Mouse (Mus musculus) intestine, postnatal 0 days (tissue): Measurements from ENCODE around the gene Hivep2. TPM values are rescaled to one million over a fixed set of nuclear protein-coding genes. Genes with fewer than 3 reads are reported as not detected.

ENCODE experiments used
- ATAC-seq: fragments of 200-750 bp; cut with Nextera tagmentation; 2 replicates; pipeline ENCODE4 v1.8.0; 2017; ENCODE audit warnings: mild to moderate bottlenecking, moderate TSS enrichment, moderate library complexity
- H3K27ac ChIP-seq: fragments of 300-500 bp; sonication (generic); 2 replicates; pipeline ENCODE4 v1.5.1; 2014; ENCODE audit warnings: mild to moderate bottlenecking, low read depth, low read length, moderate library complexity
- H3K27me3 ChIP-seq: fragments of 300-500 bp; sonication (generic); replicated peaks from 2 replicates; pipeline ENCODE4 v1.6.1; 2014; ENCODE audit warnings: low read length, mixed read lengths; ENCODE audit not compliant: control insufficient read depth, insufficient read depth
- H3K36me3 ChIP-seq: fragments of 300-500 bp; sonication (generic); 2 replicates; pipeline ENCODE4 v1.6.1; 2014; ENCODE audit warnings: mild to moderate bottlenecking, moderate library complexity; ENCODE audit not compliant: control insufficient read depth, insufficient read depth
- H3K4me1 ChIP-seq: fragments of 300-500 bp; sonication (generic); replicated peaks from 2 replicates; pipeline ENCODE4 v1.6.1; 2014; ENCODE audit warnings: antibody characterized with exemption, low read length, mixed read lengths; ENCODE audit not compliant: control insufficient read depth, insufficient read depth
- H3K4me2 ChIP-seq: fragments of 300-500 bp; sonication (generic); replicated peaks from 2 replicates; pipeline ENCODE4 v1.6.1; 2014; ENCODE audit warnings: low read depth, mild to moderate bottlenecking, moderate library complexity
- H3K4me3 ChIP-seq: fragments of 300-500 bp; sonication (generic); 2 replicates; pipeline ENCODE4 v1.5.1; 2014; ENCODE audit warnings: low read depth, low read length
- H3K9ac ChIP-seq: fragments of 300-500 bp; sonication (generic); 2 replicates; pipeline ENCODE4 v1.6.1; 2014; ENCODE audit warnings: mild to moderate bottlenecking, low read depth, low read length
- H3K9me3 ChIP-seq: fragments of 300-500 bp; sonication (generic); 2 replicates; pipeline ENCODE4 v1.6.1; 2016; ENCODE audit warnings: mixed run types; ENCODE audit not compliant: control insufficient read depth
- CTCF ChIP-seq: sonication (generic); IDR thresholded peaks from 2 replicates; pipeline ENCODE4 v1.5.1; 2016; ENCODE audit warnings: low read depth, mild to moderate bottlenecking, control low read depth, antibody characterized with exemption, moderate library complexity
- WGBS: fragments of 180-500 bp; shearing (Covaris S2); extraction: QIAGEN DNeasy Blood & Tissue Kit; methylation state at CpG from one replicate; pipeline ENCODE4 v1.1.7; 2014; 5-methylcytosine and 5-hydroxymethylcytosine counted together
- polyA plus RNA-seq: library from polyadenylated mRNA; unstranded; fragments of >200 nt; fragmentation: Nextera tagmentation; extraction: Ambion mirVana; gene quantifications from 2 replicates; pipeline ENCODE4 v1.2.1, GENCODE M21; 2015

Gene Hivep2
- polyA plus RNA-seq, 1 experiment from 2014 or later, result 3.5 TPM

DNA sequence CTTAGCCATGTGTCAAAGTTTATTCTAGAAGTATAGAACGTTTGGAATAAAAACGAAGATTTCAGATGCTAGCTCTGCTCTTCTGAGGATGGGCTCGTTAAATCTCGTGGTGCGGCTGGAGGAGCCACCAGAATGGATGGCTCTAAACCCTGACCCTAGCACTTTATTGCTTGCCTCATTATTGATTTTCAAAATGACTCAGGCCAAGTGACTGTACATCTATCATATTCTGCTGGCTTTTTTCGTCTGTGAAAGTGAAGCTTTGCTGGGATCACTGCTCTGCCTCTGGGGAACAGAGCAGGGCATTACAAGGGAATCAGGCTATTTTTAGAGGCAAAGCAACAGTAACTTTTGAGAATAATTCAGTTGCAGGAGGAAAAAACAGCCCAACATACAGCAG, 10.4 kb downstream of the Hivep2 start:
- H3K9ac ChIP-seq, result no peak overlapping the region
- WGBS, result 31% methylated on average over 6 of the region's 6 CpGs
- no peak for ATAC-seq

DNA sequence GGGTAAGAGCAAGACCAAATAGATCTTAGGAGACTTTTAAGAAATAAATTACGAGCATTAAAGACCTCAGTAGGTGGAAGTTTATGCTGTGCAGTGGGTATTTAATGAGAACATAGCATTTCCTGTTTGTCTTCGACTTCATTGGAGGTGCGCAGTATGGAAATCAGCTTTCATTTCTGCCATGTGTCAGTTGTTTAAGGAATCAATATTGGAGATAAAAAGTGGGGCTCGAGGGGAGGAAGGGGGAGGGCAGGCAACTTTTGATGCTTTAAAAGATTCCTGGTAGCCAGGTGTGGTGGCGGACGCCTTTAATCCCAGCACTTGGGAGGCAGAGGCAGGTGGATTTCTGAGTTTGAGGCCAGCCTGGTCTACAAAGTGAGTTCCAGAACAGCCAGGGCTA, 16.4 kb downstream of the Hivep2 start:
- WGBS, result 44% methylated on average over 6 of the region's 6 CpGs
- Histone ChIP-seq H3K4me3 (peak overlapping the region; percentile 54), H3K9ac (peak overlapping the region; percentile 79), H3K4me2 (peak overlapping the region; percentile 84), H3K9me3 (no peaks in the 10 kb centered on the region), H3K27me3 (no peaks in the 10 kb centered on the region), H3K27ac (peak overlapping the region; percentile 99; the same call in 1 of the 2 replicates), H3K4me1 (0 out of 2 replicates have a peak, but pooled peaks cover 4% of the 10 kb centered on the region), H3K36me3 (no peaks in the 10 kb centered on the region)
- TF ChIP-seq CTCF, result no peak
- no peak for ATAC-seq

More for the DNA sequence above, 10.4 kb downstream of the Hivep2 start:
- no peak for TF ChIP-seq CTCF
- Histone ChIP-seq H3K27ac (no peak overlapping the region), H3K4me2 (0 out of 2 replicates have a peak overlapping the region, but pooled peaks have one; percentile 9), H3K4me1 (peaks cover 15% of the 10 kb centered on the region; the same call in 1 of the 2 replicates), H3K9me3 (no peaks in the 10 kb centered on the region), H3K27me3 (no peaks in the 10 kb centered on the region), H3K4me3 (no peak overlapping the region), H3K36me3 (no peaks in the 10 kb centered on the region)

DNA sequence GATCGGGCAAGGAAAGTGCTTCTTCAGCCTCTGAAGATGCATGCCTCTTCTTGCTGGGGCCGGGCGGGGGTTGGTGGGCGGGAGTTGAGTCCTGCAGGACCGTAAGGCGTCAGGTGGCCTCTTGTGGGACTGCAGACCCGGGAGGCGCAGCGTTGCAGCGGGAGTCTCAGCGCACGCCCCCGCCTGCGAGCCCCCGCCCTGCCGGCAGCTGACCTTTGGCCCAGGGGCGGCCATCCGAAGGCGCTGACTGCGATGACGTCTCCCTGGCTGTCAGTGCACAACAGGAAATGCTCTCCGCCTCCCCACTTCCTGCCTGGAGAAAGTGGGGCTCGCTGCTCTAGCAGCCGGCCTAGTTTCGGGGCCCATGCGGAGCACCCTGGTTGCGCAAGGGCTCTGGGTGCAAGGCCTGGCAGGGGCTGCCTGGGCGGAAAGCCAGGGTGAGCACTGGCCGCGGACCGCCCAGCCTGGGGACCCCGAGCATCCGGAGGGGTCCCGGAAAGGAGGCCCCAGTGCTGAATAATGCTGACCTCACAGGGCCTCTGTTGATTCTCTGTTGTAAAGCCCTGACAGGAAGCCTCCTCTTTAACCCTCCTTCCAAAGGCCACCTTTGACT, 17.0 kb downstream of the Hivep2 start:
- Histone ChIP-seq H3K27me3 (no peaks in the 10 kb centered on the region), H3K4me3 (peak overlapping the region; percentile 54), H3K4me1 (0 out of 2 replicates have a peak, but pooled peaks cover 4% of the 10 kb centered on the region), H3K27ac (peak overlapping the region; percentile 99), H3K9me3 (no peaks in the 10 kb centered on the region), H3K36me3 (no peaks in the 10 kb centered on the region), H3K4me2 (peak overlapping the region; percentile 84), H3K9ac (peak overlapping the region; percentile 79)
- under 1% methylated on average over 34 of the region's 34 CpGs for WGBS
- ATAC-seq, result peak; percentile 89
- TF ChIP-seq CTCF, result peak; percentile 27; the same call in 1 of the 2 replicates

DNA sequence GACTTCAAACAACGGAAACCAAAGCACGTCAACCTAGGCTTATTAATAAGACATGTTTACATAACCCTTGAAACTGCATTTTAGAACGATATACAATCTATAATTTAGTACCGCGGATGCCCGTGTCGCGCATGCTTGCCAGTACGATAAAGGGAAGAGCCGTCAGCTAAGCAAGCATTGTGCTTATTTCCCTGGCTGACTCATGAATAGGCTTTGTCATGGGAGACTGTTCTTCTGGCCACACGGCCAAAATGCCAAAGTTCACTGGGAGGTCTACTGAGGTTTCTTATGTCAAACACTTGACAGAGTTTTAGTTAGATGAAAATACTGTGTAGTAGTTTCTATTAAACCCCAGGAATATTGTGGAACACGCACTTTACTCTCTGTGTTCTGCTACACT, 17.8 kb downstream of the Hivep2 start:
- peak; percentile 53 for ATAC-seq
- Histone ChIP-seq H3K4me3 (peak overlapping the region; percentile 54; the same call in 1 of the 2 replicates), H3K9me3 (no peaks in the 10 kb centered on the region), H3K27me3 (no peaks in the 10 kb centered on the region), H3K4me2 (peak overlapping the region; percentile 84), H3K27ac (peak overlapping the region; percentile 99), H3K9ac (no peak overlapping the region), H3K36me3 (no peaks in the 10 kb centered on the region), H3K4me1 (0 out of 2 replicates have a peak, but pooled peaks cover 4% of the 10 kb centered on the region)
- WGBS, result 8% methylated on average over 12 of the region's 12 CpGs
- TF ChIP-seq CTCF, result no peak

DNA sequence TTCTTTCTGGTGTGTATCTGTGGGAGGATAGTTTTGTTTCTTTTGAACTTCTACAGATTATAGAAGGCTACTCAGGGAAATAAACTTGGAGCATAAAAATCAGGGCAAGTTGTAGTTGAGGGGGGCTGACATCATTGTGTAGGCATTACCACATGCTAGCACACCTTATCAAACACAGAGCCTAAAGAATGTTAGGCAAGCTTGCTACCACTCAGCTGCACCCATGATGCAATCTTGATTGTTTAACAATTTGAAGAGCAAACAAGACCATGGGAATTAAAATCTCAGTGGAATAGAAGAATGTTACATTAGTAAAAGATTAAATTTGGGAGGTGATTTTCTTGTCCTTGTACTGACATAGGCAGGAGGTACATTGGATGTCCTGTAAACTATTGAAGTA, 18.4 kb downstream of the Hivep2 start:
- H3K4me1 ChIP-seq, result 0 out of 2 replicates have a peak, but pooled peaks cover 4% of the 10 kb centered on the region
- H3K4me3 ChIP-seq, result no peak overlapping the region
- no peak for ATAC-seq
- H3K4me2 ChIP-seq, result 0 out of 2 replicates have a peak overlapping the region, but pooled peaks have one; percentile 84
- TF ChIP-seq CTCF, result no peak
- H3K9ac ChIP-seq, result no peak overlapping the region
- H3K9me3 ChIP-seq, result no peaks in the 10 kb centered on the region
- no peaks in the 10 kb centered on the region for H3K27me3 ChIP-seq
- H3K27ac ChIP-seq, result peak overlapping the region; percentile 99
- no peaks in the 10 kb centered on the region for H3K36me3 ChIP-seq

DNA sequence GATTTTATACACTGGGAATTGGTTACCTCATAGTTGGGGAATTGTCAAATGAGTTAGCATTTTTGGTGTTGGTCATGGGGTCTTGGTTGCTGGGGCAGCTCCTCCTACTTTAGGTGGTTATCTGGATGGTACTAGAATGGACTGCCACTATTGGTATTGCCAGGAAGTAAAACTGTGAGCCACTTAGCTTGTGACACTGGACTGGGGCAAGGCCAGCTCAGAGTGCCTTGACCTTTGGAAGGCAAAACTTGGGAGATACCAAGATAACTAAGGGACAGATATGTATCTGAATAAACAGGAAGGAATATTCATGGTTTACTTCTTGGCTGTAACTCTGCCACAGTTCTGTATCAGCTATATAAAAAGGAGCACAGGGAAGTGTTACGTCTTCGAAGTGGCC, 20.7 kb downstream of the Hivep2 start:
- H3K9ac ChIP-seq, result no peak overlapping the region
- no peaks in the 10 kb centered on the region for H3K36me3 ChIP-seq
- no peaks in the 10 kb centered on the region for H3K9me3 ChIP-seq
- H3K27me3 ChIP-seq, result no peaks in the 10 kb centered on the region
- no peak overlapping the region for H3K27ac ChIP-seq
- WGBS, result 67% methylated on average over 2 of the region's 2 CpGs
- ATAC-seq, result no peak
- no peak overlapping the region for H3K4me2 ChIP-seq
- no peak overlapping the region for H3K4me3 ChIP-seq
- no peak for TF ChIP-seq CTCF
- H3K4me1 ChIP-seq, result 0 out of 2 replicates have a peak, but pooled peaks cover 4% of the 10 kb centered on the region
